Mouse (Mus musculus) heart, adult 2 months (tissue): ENCODE measurements around the gene Pemt. TPM values are rescaled to one million over a fixed set of nuclear protein-coding genes. Genes with fewer than 3 reads are reported as not detected.

Experiments
- DNase-seq, 2 experiments: peaks; one replicate each; pipeline ENCODE4 v3.0.0; 2021
- H3K27ac ChIP-seq: fragments of 200-600 bp; 2 replicates; pipeline ENCODE4 v1.8.1; 2022
- H3K27me3 ChIP-seq: fragments of 200-500 bp; 2 replicates; pipeline ENCODE4 v1.6.1; 2012; ENCODE audit warnings: mild to moderate bottlenecking, low read length, inconsistent platforms, mixed read lengths; ENCODE audit not compliant: control insufficient read depth, insufficient read depth
- H3K36me3 ChIP-seq: fragments of 200-500 bp; 2 replicates; pipeline ENCODE4 v1.6.1; 2012; ENCODE audit warnings: low read length, inconsistent platforms; ENCODE audit not compliant: control insufficient read depth, insufficient read depth
- H3K4me1 ChIP-seq: fragments of 200-500 bp; 2 replicates; pipeline ENCODE4 v1.6.1; 2011; ENCODE audit warnings: low read length; ENCODE audit not compliant: control insufficient read depth, insufficient read depth
- H3K4me3 ChIP-seq: fragments of 200-600 bp; 2 replicates; pipeline ENCODE4 v1.8.1; 2022
- H3K79me2 ChIP-seq: fragments of 200-500 bp; replicated peaks from 2 replicates; pipeline ENCODE4 v1.6.1; 2012; ENCODE audit warnings: mild to moderate bottlenecking, inconsistent platforms, low read length, moderate library complexity, mixed read lengths; ENCODE audit not compliant: control insufficient read depth, insufficient read depth
- H3K9ac ChIP-seq: fragments of 200-500 bp; 2 replicates; pipeline ENCODE4 v1.6.1; 2012; ENCODE audit warnings: low read depth, mild to moderate bottlenecking, control low read depth, inconsistent platforms, low read length, mixed read lengths
- CTCF ChIP-seq: fragments of 200-600 bp; IDR thresholded peaks from 2 replicates; pipeline ENCODE4 v1.8.1; 2022; ENCODE audit warnings: antibody characterized with exemption, mild to moderate bottlenecking, moderate library complexity
- EP300 ChIP-seq: fragments of 200-500 bp; IDR thresholded peaks from 2 replicates; pipeline ENCODE4 v1.6.1; 2011; ENCODE audit warnings: low read depth, low read length, control low read depth; ENCODE audit not compliant: insufficient read depth
- POLR2A ChIP-seq: fragments of 200-500 bp; IDR thresholded peaks from 2 replicates; pipeline ENCODE4 v1.6.1; 2011; ENCODE audit warnings: mild to moderate bottlenecking, low read depth, low read length, control low read depth; ENCODE audit not compliant: insufficient read depth
- WGBS: fragments of 180-500 bp; shearing (Covaris S2); methylation state at CpG from one replicate; pipeline ENCODE4 v1.1.7; 2018; 5-methylcytosine and 5-hydroxymethylcytosine counted together
- intact Hi-C: fragments of 180-260 bp; cut with DNase I; formaldehyde crosslinking; loops from one replicate; pipeline ENCODE4 v1.15.1; 2025
- polyA plus RNA-seq: library from polyadenylated mRNA; depleted of rRNA; stranded (reverse); fragments of >200 nt; gene quantifications from 2 replicates; pipeline ENCODE4 v1.2.3, GENCODE M21; 2012
- total RNA-seq, 2 experiments: library from RNA; stranded (reverse); gene quantifications; 2 replicates each; pipeline ENCODE4 v1.2.3; 2021

Pemt gene
- total and polyA plus RNA-seq, 3 experiments: 1.9 to 5.9 (median 3.2) TPM

- H3K4me1 ChIP-seq: peaks cover 3% of the 10 kb centered on the region
Measured at GRCm38 (mm10) chr11:59966102-59966483, 80.2 kb downstream of the Pemt start.

DNA sequence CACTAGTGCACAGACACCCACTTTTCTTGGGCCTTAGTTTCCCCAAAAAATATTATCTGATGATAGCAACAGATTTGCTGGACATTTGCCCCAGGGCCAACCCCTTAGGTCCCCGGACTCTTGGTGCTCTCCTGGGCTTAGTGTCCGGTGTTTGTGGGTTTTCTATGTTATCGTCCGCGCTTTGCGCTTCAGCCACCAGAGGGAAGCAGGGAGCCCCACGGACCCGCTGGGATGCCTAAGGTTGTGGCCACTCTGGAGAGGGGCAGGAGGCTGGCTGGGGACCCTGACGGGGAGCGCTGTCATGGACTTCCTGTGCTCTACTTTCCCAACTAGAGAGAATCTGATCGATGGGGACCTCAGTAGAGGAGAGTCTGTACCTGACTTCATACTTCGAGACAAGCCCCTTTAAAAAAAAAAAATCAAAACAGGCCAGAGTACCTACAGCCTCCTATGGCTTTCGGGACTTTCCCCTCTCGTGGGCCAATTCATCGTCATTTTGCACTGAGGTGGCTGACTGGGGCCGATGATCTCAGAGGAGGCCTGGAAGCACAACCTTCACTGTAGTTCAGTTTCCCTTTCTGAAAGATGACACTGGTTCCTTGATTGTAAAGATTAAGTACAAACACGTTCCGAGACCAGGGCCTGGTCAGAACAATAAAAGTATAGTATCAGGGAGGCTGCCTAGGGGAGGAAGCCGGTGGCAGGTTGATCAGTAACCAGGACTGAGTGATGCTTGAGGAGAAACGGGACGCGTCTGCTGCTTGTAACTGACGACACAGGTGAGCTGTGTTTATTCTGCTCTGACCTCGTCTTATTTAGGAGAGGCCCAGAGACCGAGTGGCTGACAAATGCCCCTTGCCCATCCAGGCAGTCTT is 80.8 kb downstream of the Pemt start:
- intact Hi-C loops: loop anchor here (1.0 to 2.0 kb wide), 5 partner anchors 62 to 111 kb away; no protein-coding TSS in a partner anchor

More at GRCm38 (mm10) chr11:59966102-59966483, 80.2 kb downstream of the Pemt start:
- WGBS: 52% methylated on average over 4 of the region's 4 CpGs
- Histone ChIP-seq H3K4me3 (no peak overlapping the region), H3K36me3 (no peaks in the 10 kb centered on the region; the same call in 1 of the 2 replicates), H3K9ac (no peak overlapping the region), H3K27me3 (no peaks in the 10 kb centered on the region), H3K27ac (no peak overlapping the region), H3K79me2 (no peaks in the 10 kb centered on the region)
- intact Hi-C loops: no loop called here
- no peak for DNase-seq
- TF ChIP-seq EP300: no peak
- no peak for TF ChIP-seq POLR2A
- TF ChIP-seq CTCF: no peak

DNA sequence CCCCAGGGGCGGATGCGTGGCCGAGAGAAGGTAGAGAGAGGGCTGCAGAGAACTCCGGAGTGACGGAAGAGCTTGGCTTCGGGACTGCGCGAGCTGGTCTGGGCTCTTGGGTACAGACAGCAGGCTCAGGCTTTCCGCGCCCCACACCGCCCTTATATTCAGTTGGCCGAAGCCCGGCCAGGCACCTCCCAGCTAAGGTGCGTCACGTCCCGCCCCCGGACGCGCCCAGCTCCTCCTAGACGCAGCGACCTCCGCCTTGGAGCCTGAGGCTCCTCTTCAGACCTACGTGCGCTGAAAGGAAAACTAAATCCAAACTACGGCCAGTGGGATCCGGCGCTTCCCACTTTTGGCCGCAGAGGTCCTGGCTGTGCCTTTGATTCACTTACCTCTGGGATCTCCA is 81.5 kb downstream of the Pemt start, which contains the start of gene Rasd1:
TSS of gene Rasd1 (minus strand) at position 127 of the 400 bp plus-strand sequence.
- Histone ChIP-seq H3K27ac (peak within 1 kb of the TSS; percentile 95), H3K4me3 (peak within 1 kb of the TSS; percentile 55), H3K4me1 (peaks cover 6% of the 10 kb centered on the region), H3K27me3 (no peaks in the 10 kb centered on the region), H3K79me2 (no peaks in the 10 kb centered on the region), H3K9ac (peak within 1 kb of the TSS; percentile 66), H3K36me3 (no peaks in the 10 kb centered on the region; the same call in 1 of the 2 replicates)
- peak; percentile 88 to 91 for DNase-seq
- 1% methylated on average over 28 of the region's 28 CpGs for WGBS
- intact Hi-C loops: loop anchor here (1.0 to 2.0 kb wide), 5 partner anchors 62 to 112 kb away; no protein-coding TSS in a partner anchor
- no peak for TF ChIP-seq CTCF
- TF ChIP-seq EP300: no peak
- TF ChIP-seq POLR2A: peak; percentile 95

More for the DNA sequence above, 80.8 kb downstream of the Pemt start:
- peak overlapping the region; percentile 66 for H3K9ac ChIP-seq
- H3K36me3 ChIP-seq: no peaks in the 10 kb centered on the region; the same call in 1 of the 2 replicates
- peaks cover 4% of the 10 kb centered on the region for H3K4me1 ChIP-seq
- H3K27ac ChIP-seq: peak overlapping the region; percentile 95
- 29% methylated on average over 25 of the region's 25 CpGs for WGBS
- peak; percentile 83 to 88 for DNase-seq
- no peaks in the 10 kb centered on the region for H3K79me2 ChIP-seq
- TF ChIP-seq POLR2A (no peak), EP300 (peak; percentile 27; the same call in 1 of the 2 replicates), CTCF (peak; percentile 96)
- peak overlapping the region; percentile 55 for H3K4me3 ChIP-seq
- no peaks in the 10 kb centered on the region for H3K27me3 ChIP-seq

GRCm38 (mm10) chr11:59964163-59964758 is 82.0 kb downstream of the Pemt start:
- H3K79me2 ChIP-seq: no peaks in the 10 kb centered on the region
- no peaks in the 10 kb centered on the region; the same call in 1 of the 2 replicates for H3K36me3 ChIP-seq
- H3K27ac ChIP-seq: peak overlapping the region; percentile 95
- TF ChIP-seq CTCF (no peak), EP300 (no peak), POLR2A (no peak)
- peak overlapping the region; percentile 66 for H3K9ac ChIP-seq
- peaks cover 8% of the 10 kb centered on the region for H3K4me1 ChIP-seq
- H3K27me3 ChIP-seq: no peaks in the 10 kb centered on the region
- 1% methylated on average over 33 of the region's 33 CpGs for whole genome bisulfite sequencing
- intact Hi-C loops: loop anchor here (2.0 kb wide), 2 partner anchors 65 to 113 kb away; no protein-coding TSS in a partner anchor
- H3K4me3 ChIP-seq: peak overlapping the region; percentile 55
- DNase-seq: peak; percentile 49 to 60

DNA sequence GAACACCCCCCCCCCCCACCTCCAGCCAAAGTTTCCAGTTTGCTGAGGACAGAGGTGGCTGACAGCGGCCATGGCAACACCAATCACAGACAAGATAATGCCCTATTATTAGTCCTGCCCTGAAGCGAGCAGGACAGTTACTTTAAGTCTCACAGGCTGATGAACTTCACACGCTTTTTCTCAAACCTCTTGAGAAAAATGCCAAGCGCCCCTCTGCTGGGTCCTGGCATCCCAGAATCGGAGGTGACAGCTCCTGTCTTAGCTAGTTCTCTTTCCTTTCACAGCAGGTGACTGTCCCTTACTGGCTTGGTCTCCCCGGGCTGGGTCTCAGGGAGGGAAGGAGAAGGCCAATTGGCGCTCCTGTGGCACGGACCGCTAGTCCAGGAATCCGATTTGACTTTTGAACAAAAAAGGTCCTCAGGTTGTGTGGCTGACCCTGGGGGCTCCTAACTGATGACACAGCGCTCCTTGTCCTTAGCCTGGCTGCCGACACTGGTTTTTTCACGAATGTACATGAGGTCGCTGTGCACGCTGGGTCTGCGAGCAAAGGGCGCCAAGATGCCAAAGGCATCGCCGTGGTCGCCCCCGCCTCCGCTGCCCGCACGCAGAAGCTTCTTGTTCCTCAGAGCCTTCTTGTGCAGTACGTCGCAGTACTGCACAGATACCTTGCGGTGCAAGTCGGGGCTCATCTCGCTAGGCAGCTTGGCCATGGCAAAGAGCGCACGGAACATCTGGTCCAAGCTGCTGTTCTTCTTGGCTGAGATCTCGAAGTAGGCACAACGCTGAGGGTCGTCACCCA is 82.7 kb downstream of the Pemt start:
- Histone ChIP-seq H3K36me3 (no peaks in the 10 kb centered on the region; the same call in 1 of the 2 replicates), H3K27me3 (no peaks in the 10 kb centered on the region), H3K4me1 (peaks cover 8% of the 10 kb centered on the region), H3K79me2 (no peaks in the 10 kb centered on the region), H3K27ac (peak overlapping the region; percentile 95), H3K9ac (peak overlapping the region; percentile 66), H3K4me3 (peak overlapping the region; percentile 55)
- 12% methylated on average over 34 of the region's 34 CpGs for WGBS
- TF ChIP-seq POLR2A (peak; percentile 41; the same call in 1 of the 2 replicates), CTCF (no peak)
- DNase-seq: peak; percentile 25 to 50
- intact Hi-C loops: loop anchor here (2.0 kb wide), 2 partner anchors 65 to 113 kb away; no protein-coding TSS in a partner anchor
